Mouse (Mus musculus): ENCODE results near the gene Sumo1.

GRCm38 (mm10) chr1:59550996-59551395 lies 119.6 kb downstream of the Sumo1 start:
- TF ChIP-seq CTCF (IDR thresholded peaks at IDR 0.05; ENCODE audit: low read depth), result no peak
- no peak for TF ChIP-seq EP300 (IDR thresholded peaks at IDR 0.05; ENCODE audit: low read depth)

Data from liver, embryonic 14.5 days (tissue).